Mouse (Mus musculus) ES-E14 (cell line): ENCODE measurements around the gene Baiap2.

Experiments used
- CHD2 ChIP-seq: IDR thresholded peaks from 2 replicates; pipeline ENCODE4 v1.6.1; 2014; ENCODE audit warnings: mild to moderate bottlenecking, low read depth, low read length, inconsistent platforms
- HCFC1 ChIP-seq: IDR thresholded peaks from 2 replicates; pipeline ENCODE4 v1.6.1; 2012; ENCODE audit warnings: low read length, inconsistent platforms, borderline replicate concordance; ENCODE audit not compliant: insufficient read depth
- ZC3H11A ChIP-seq: IDR thresholded peaks from 2 replicates; pipeline ENCODE4 v1.6.1; 2012; ENCODE audit warnings: low read depth, mild to moderate bottlenecking, inconsistent platforms, low read length, borderline replicate concordance

DNA sequence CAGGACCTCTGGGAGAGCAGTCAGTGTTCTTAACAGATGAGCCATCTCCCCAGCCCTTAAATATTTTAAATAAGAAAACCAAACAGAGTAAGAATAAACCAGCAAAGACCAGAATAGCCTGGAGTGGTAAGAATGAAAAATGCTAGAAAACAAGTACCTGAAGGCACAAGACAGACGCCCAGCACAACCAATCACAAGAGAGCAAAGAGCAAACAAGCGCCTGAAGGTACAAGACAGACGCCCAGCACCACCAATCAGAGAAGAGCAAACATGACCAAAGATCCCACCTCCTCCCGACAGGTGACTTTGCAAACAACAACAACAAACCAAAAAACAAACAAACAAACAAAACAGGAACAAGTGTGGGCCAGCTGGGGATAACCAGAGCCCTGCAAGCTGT lies 111.3 kb downstream of the Baiap2 start:
- 0 out of 2 replicates have a peak, but pooled peaks have one; percentile 60 for TF ChIP-seq CHD2
- no peak for TF ChIP-seq HCFC1
- no peak for TF ChIP-seq ZC3H11A
